Mouse (Mus musculus) frontal cortex, postnatal 25 days (tissue): Measurements from ENCODE around the gene Gria3.

ENCODE experiments used
- DNase-seq, 2 experiments: peaks; one replicate each; pipeline ENCODE4 v3.0.0; 2022; ENCODE audit warnings: low spot score in 2 of 2

Gene Gria3

GRCm38 (mm10) chrX:41400058-41400904 lies at the start of gene Gria3:
Gene Gria3 (plus strand): TSS chrX:41400854.
- peak in 1 of 2 experiments; percentile 34 for DNase-seq

- no peak for DNase-seq
Observed at GRCm38 (mm10) chrX:41387086-41387485, 13.6 kb upstream of the Gria3 start.

GRCm38 (mm10) chrX:41389079-41389478 lies 11.6 kb upstream of the Gria3 start:
- DNase-seq: no peak

DNA sequence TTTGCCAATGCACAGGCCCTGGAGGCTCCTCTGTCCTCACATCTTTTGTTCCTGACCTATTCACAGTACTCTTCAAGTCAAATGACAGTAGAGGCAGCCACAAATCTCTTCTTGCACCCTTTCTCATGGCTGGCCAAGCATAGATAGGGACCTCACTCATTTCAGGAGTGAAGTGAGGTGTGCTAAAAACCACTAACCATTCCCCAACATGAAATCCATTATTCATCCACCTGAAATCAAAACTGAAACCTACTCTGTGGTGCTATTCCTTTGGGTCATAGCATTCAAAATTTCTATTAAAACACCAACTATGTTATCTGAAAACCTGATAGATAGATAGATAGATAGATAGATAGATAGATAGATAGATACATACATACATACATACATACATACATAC lies 2.2 kb upstream of the Gria3 start:
- DNase-seq: no peak

- DNase-seq: no peak
Observed at GRCm38 (mm10) chrX:41401186-41401585, 532 bp downstream of the Gria3 start.

- DNase-seq: no peak
Observed at GRCm38 (mm10) chrX:41401590-41402240, 1.1 kb downstream of the Gria3 start.

GRCm38 (mm10) chrX:41402656-41403055 lies 2.0 kb downstream of the Gria3 start:
- no peak for DNase-seq

GRCm38 (mm10) chrX:41406288-41406687 lies 5.6 kb downstream of the Gria3 start:
- DNase-seq: no peak

DNA sequence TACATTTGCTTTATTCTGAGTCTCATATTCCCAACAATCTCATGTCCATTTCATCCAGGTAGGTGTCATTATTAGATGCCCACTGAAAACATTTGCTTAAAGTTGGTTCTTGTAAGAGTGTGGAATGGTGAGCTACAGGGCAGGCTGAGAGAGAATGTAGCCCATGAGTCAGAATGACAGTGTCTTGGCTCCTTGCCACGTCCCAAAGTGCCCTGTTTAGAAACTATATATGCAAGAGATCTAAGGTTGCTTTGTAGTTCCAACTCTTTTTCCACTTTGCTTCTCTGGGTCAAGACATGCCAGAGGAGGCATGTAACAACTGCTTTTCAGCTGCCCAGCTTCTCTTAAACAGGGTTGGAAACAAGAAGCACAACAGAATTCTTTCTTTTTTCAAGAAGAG lies 9.1 kb downstream of the Gria3 start:
- DNase-seq: no peak

DNA sequence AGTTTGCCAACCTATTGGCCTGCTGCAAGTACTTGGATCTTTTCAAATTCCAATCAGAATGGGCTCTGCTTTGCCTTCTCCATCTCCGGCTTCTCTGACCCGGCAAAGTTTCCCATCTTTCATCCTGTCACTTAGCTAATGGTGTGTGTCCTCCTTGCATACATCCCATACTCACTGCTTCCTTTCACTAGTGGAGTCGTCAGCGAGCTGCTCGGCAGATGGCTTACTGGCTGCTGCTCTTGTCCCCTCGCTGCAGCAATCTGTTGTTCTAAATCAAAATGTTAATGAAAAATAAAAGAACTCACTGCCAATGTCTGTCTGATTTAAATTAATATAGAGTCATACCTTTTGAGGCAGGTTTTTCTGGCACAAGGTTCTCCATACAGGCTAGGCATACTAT lies 25.0 kb downstream of the Gria3 start:
- DNase-seq: no peak

DNA sequence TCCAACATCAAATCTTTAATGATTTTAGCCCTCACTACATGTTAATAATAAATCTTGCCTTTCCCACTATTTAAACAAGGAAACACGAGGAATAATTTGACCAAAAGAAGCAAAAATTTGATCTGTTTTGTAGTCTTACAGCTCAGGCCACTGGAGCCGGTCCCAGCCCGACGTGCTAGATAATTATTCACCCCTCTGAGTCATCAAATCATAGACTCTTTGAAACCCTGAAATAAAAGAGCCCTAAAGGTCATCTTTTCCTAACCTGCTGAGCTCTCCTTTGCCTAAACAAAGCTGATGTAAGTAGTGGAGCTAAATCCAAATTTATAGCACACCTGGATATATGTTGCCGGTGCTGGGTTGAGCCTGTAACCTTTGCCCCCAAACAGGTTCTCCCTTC lies 27.4 kb downstream of the Gria3 start:
- DNase-seq: no peak

GRCm38 (mm10) chrX:41435541-41435940 lies 34.9 kb downstream of the Gria3 start:
- no peak for DNase-seq

DNA sequence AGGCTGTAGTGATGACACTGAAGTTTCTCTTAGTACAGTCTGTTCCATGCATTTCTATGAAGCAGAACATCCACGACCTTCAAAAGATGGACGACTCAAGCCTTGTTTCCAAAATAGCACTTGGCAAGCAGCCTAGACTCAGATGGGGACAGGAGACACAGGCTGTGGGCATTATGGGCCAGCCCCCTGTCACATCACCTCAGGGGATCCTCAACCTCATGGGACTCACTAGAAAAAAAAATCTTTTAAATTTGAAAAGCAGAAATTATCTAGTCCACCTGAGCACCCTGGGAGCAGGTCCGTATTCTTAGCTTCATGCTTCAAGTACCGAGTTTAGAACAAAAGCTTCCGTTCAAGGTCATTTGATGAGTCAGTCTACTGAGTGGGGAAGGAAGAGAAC lies 38.2 kb downstream of the Gria3 start:
- DNase-seq: no peak

- DNase-seq: no peak
Observed at GRCm38 (mm10) chrX:41448876-41449275, 48.2 kb downstream of the Gria3 start.

DNA sequence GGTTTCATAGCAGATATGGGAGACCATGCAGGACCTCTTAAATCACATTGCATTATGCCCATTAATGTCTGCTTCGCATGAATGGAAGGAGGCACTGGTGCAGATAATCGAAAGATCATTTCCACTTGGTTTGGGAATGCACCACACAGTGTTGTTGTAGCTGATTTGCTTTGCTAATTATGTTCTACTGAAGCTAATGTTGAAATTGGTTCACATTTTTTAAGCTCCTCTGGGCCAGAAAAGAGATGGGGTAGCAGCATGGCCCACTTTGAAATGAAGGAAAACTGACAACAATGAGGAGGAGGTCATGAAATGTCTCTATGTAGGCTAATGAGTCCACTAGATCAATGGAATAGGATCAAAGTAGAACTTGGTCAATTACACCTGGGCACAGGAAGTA lies 76.8 kb downstream of the Gria3 start:
- no peak for DNase-seq

DNA sequence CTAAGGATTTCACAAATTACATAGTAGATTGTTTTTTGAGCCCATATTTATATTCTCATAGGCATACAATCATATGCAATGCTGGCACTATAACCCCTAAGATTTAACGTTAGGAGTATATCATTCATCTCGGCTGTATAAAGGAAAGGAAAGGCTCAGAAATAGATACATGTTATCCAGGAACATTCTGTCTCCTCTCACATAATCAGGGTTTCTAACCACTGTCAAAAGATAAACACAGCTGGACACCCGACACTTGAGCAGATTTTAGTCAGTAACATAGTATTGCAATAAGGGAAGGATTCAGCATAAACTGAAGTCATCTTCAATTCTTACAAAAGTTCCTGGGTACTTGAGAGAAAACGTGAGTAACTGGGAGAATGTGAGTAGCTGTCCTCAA lies 95.9 kb downstream of the Gria3 start:
- no peak for DNase-seq

DNA sequence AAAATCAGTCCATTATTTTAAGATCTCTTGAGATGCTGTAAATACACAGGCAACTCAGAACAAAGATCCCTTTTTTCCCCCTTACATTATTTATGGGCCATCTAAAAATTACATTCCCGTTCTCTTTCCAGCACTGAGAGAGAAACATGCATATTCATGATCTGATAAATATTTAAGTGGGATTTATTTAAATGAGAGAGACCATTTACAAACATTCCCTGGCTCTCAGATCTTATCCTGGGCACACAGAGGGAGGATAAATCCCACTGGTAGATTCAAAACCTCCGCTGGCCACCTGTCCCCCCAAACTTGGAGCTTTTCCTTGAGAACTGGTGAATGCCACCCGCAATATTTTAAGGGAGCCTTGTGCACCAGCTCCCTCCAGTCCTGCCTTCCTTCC lies 104.7 kb downstream of the Gria3 start:
- DNase-seq: no peak

DNA sequence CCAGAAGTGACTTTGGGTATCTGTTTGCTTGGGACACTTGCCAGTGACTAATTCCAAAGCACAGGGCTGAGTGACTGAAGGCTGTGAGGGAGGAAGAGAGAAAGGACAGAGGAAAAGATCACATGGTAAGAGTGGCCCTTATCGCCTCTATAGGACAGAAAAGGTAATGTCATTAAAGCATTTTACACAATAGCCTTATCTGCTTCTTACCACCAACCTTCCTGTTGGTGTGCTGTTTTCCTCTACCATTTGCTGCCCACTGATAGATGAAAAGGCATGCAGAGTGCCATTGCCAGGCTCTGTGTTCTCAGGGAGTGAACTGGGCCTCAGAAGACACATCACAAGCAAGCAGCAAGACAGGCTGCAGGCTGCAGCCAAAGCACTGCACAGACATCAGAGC lies 107.3 kb downstream of the Gria3 start:
- no peak for DNase-seq

GRCm38 (mm10) chrX:41514982-41515381 lies 114.3 kb downstream of the Gria3 start:
- no peak for DNase-seq

GRCm38 (mm10) chrX:41532511-41532910 lies 131.9 kb downstream of the Gria3 start:
- DNase-seq: no peak

DNA sequence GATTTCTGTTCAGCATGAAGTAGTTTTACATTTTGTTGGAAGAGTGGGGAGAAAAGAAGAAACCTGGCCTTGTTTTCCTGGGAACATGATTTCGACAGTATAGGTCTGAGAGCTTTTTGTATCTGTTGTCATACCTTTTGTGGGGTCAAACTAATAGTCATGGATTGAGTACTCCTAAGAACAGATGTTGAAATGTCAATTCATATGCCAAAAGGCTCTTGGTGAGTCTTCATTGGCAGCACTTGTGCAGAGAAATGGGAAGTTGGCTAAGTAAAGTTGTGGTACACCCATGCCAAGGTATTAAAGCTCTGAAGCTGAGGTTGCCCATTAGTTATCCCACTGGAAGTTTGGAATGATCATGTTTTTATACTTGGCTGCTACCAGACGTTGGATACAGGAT lies 135.2 kb downstream of the Gria3 start:
- DNase-seq: no peak

DNA sequence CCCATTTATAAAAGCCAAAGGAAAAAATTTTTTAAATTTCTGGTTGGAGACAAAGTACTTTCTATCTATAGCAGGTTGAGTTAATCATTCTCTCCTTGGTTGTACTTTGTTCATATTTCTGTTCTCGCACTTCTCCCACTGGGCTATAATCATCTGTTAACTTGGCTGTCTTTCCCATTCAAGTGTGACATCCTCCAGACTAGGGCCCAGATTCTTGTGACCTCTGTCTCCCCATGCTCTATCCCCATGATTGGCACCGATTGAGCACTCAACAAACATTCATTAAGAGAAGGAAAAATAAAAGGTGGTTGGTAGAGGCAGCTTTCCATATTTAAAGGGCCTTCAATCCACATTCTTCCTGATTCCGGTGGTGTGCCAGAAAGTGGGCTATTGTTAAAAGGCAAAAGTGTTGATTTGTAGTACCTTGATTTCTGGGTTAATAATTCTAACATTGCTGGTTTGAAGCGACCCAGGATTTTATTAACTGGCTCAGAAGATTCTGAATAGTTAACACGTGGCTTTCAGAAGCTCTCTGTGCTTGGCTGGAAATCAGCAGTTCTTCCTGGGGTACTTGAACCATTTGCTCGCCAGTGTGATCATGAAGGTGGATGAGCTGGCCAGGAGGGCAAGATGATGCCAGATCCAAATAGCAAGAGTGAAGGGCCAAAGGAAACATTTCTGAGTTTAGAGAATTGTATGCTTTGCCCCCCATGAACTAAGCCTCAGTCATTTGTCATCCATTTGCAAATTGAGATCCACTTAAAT lies 161.8 kb downstream of the Gria3 start:
- DNase-seq: no peak

- DNase-seq: no peak
Observed at GRCm38 (mm10) chrX:41564898-41565297, 164.2 kb downstream of the Gria3 start.
